Mouse (Mus musculus) liver, embryonic 18 days (tissue): ENCODE measurements around the gene Polr2j. TPM values are rescaled to one million over a fixed set of nuclear protein-coding genes. Genes with fewer than 3 reads are reported as not detected.

Experiments used
- polyA plus RNA-seq: library from polyadenylated mRNA; depleted of rRNA; stranded (reverse); fragments of >200 nt; gene quantifications from 2 replicates; pipeline ENCODE4 v1.2.3, GENCODE M21; 2012; rRNA removed

The Polr2j gene
- polyA plus RNA-seq: 72.5 and 80.5 TPM in 2 replicates

GRCm38 (mm10) chr5:136115891-136116783 lies at the start of gene Polr2j:
TSS of gene Polr2j (plus strand) at chr5:136116631.

GRCm38 (mm10) chr5:136083669-136084107 lies 32.7 kb upstream of the Polr2j start, which contains the start of gene Rasa4:
TSS of gene Rasa4 (plus strand) at chr5:136083916.

GRCm38 (mm10) chr5:136135571-136136291 lies 19.3 kb downstream of the Polr2j start, which contains the start of the genes Lrwd1 and Alkbh4:
TSS of gene Lrwd1 (minus strand) at chr5:136136074.
TSS of gene Alkbh4 (plus strand) at chr5:136136146.

GRCm38 (mm10) chr5:136170512-136171362 lies 54.3 kb downstream of the Polr2j start, which contains the start of gene Orai2:
TSS of gene Orai2 (minus strand) at chr5:136170713.

Other genes starting within 250 kb of the Polr2j start
- gene Hspb1, start 228.7 kb upstream of the Polr2j start, polyA plus RNA-seq: 2.9 and 4.0 TPM in 2 replicates
- gene Ywhag, start 182.0 kb upstream of the Polr2j start, polyA plus RNA-seq: 27.1 and 28.2 TPM in 2 replicates
- 2.4 and 2.9 TPM in 2 replicates for gene Ssc4d, start 142.1 kb upstream of the Polr2j start, polyA plus RNA-seq
- not detected in 2 replicates for gene Zp3, start 136.5 kb upstream of the Polr2j start, polyA plus RNA-seq
- 4.2 and 4.4 TPM in 2 replicates for gene Dtx2, start 121.8 kb upstream of the Polr2j start, polyA plus RNA-seq
- 4.5 and 6.1 TPM in 2 replicates for gene Upk3b, start 78.1 kb upstream of the Polr2j start, polyA plus RNA-seq
- gene Upk3bl, start 62.1 kb upstream of the Polr2j start, polyA plus RNA-seq: 0.04 TPM in 1 of 2 replicates, not detected in the other
- gene Rasa4, start 32.7 kb upstream of the Polr2j start, polyA plus RNA-seq: 3.8 and 4.6 TPM in 2 replicates
- 21.1 and 23.3 TPM in 2 replicates for gene Lrwd1, start 19.4 kb downstream of the Polr2j start, polyA plus RNA-seq
- 6.7 and 6.9 TPM in 2 replicates for gene Alkbh4, start 19.5 kb downstream of the Polr2j start, polyA plus RNA-seq
- gene Orai2, start 54.1 kb downstream of the Polr2j start, polyA plus RNA-seq: 6.1 and 6.5 TPM in 2 replicates
- gene Prkrip1, start 82.3 kb downstream of the Polr2j start, polyA plus RNA-seq: 8.0 and 10.8 TPM in 2 replicates
- 3.0 and 3.5 TPM in 2 replicates for gene Sh2b2, start 129.9 kb downstream of the Polr2j start, polyA plus RNA-seq